Mouse (Mus musculus): ENCODE measurements around the gene Nemp1. TPM values are rescaled to one million over a fixed set of nuclear protein-coding genes. Genes with fewer than 3 reads are reported as not detected.

Nemp1 gene
- polyA plus RNA-seq, 1 experiment from 2014 or later = 6.7 TPM

DNA sequence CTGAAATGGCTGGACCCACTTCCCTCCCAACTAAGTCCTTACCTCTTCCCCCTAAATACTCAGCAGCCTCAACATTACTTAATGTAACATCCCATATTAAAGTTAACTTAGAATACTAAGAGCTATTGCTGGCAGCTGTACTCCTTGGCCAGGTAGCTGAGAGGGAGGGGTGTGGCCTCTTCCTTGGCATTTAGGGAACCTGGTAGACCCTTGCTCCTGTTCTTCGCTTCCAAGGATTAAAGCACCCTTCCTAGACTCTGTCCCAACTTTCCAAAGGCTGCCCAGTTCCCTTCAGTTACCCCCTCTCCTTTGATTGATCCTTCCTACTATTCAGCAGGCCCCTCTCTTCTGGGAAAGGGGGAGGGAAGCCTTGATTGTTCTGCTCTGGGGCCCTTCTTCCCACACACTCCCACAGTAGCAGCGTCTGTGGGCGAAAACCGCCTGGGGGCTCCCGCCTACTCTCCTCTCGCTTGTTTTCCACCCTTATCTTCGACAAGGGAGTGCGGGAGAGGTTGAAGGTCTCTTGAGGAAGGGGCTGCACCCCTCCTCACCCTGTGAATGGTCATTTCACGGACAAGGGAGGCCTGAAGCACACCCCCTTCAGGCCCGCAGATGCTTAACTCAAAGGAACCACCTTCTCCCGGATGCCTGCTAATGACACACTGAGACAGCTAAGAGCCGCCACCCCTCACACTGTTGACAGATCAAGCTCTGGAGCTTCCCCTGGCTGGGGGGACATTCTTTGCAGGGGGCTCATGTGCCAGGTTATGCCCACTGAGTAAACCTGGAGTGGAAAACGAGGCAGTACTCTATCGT, 1.1 kb upstream of the Nemp1 start:
- Histone ChIP-seq H3K27me3 (ENCODE audit: control insufficient read depth, insufficient read depth, low read length) (peaks cover 10% of the 10 kb centered on the region), H3K27ac (ENCODE audit: low read depth, low read length) (peak overlapping the region; percentile 97), H3K9ac (ENCODE audit: low read depth, low read length) (peak overlapping the region; percentile 83), H3K9me3 (replicated peaks; ENCODE audit: control insufficient read depth, low read length) (no peaks in the 10 kb centered on the region), H3K4me3 (ENCODE audit: low read depth, low read length) (peak overlapping the region; percentile 73), H3K4me2 (peak overlapping the region; percentile 85), H3K4me1 (ENCODE audit: control insufficient read depth, insufficient read depth, low read length) (peaks cover 50% of the 10 kb centered on the region), H3K36me3 (ENCODE audit: control insufficient read depth, insufficient read depth, low read length) (peaks cover 8% of the 10 kb centered on the region)
- WGBS (ENCODE audit: insufficient replicate concordance) = 6% methylated on average over 14 of the region's 14 CpGs
- ATAC-seq (replicated peaks; ENCODE audit: insufficient number of reproducible peaks, low FRiP score, low TSS enrichment) = no peak

DNA sequence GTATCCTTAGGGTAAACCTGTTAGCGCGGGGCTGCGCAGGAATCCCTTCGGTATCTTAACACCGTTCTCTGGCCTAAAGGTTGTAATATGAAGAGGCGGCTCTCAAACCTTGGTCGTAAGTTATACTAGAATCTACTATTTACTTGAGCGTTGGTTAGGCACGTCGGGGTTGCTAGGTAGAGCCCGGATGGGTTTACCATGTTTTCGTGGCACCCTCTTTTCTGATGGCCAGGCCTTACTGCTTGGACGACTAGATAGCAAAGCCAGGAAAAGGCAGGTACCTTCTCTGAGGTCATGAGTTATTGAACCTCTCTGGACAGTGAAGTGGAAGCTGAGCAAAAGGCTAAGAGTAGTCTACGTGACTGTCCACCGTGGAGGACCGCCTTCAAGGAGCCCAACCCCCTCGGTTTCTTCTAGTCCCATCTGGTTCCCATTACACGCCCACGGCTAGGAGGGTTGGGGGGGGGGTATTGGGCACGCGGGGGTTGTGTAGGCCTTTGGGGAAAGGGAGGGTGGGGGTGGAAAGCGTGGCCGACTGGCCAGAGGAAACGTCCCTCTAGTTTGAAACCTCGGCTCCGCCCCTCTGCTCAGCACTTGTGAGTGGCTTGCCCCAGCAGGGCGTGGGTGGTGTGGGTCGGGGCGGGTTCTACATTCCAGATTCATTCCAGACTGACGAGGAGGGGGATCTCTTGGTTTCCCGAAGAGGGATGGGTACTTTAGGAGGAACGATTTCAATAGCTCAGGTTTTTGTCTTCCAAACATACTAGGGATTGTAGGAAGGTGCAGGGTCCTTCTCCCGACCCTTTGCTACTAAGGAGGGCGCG, 780 bp downstream of the Nemp1 start:
- H3K4me2 ChIP-seq = peak overlapping the region; percentile 85
- peaks cover 10% of the 10 kb centered on the region for H3K27me3 ChIP-seq (ENCODE audit: control insufficient read depth, insufficient read depth, low read length)
- H3K9ac ChIP-seq (ENCODE audit: low read depth, low read length) = peak overlapping the region; percentile 77
- peak; percentile 65 for ATAC-seq (replicated peaks; ENCODE audit: insufficient number of reproducible peaks, low FRiP score, low TSS enrichment)
- under 1% methylated on average over 35 of the region's 35 CpGs for WGBS (ENCODE audit: insufficient replicate concordance)
- peak overlapping the region; percentile 73 for H3K4me3 ChIP-seq (ENCODE audit: low read depth, low read length)
- H3K4me1 ChIP-seq (ENCODE audit: control insufficient read depth, insufficient read depth, low read length) = peaks cover 31% of the 10 kb centered on the region
- H3K9me3 ChIP-seq (replicated peaks; ENCODE audit: control insufficient read depth, low read length) = no peaks in the 10 kb centered on the region
- H3K36me3 ChIP-seq (ENCODE audit: control insufficient read depth, insufficient read depth, low read length) = peaks cover 8% of the 10 kb centered on the region
- peak overlapping the region; percentile 97 for H3K27ac ChIP-seq (ENCODE audit: low read depth, low read length)

GRCm38 (mm10) chr10:127668093-127669050, 1.7 kb downstream of the Nemp1 start, which contains the start of gene Nab2:
Gene Nab2, minus strand, starts transcription at chr10:127668568.
- Histone ChIP-seq H3K36me3 (ENCODE audit: control insufficient read depth, insufficient read depth, low read length) (peaks cover 8% of the 10 kb centered on the region), H3K4me3 (ENCODE audit: low read depth, low read length) (peak within 1 kb of the TSS; percentile 73), H3K4me2 (peak within 1 kb of the TSS; percentile 85), H3K9ac (ENCODE audit: low read depth, low read length) (peak within 1 kb of the TSS; percentile 77), H3K9me3 (replicated peaks; ENCODE audit: control insufficient read depth, low read length) (no peaks in the 10 kb centered on the region), H3K27ac (ENCODE audit: low read depth, low read length) (peak within 1 kb of the TSS; percentile 97), H3K4me1 (ENCODE audit: control insufficient read depth, insufficient read depth, low read length) (peaks cover 24% of the 10 kb centered on the region), H3K27me3 (ENCODE audit: control insufficient read depth, insufficient read depth, low read length) (peaks cover 10% of the 10 kb centered on the region)
- 2% methylated on average over 40 of the region's 40 CpGs for WGBS (ENCODE audit: insufficient replicate concordance)
- peak; percentile 33; the same call in 1 of the 2 replicates for ATAC-seq (replicated peaks; ENCODE audit: insufficient number of reproducible peaks, low FRiP score, low TSS enrichment)

DNA sequence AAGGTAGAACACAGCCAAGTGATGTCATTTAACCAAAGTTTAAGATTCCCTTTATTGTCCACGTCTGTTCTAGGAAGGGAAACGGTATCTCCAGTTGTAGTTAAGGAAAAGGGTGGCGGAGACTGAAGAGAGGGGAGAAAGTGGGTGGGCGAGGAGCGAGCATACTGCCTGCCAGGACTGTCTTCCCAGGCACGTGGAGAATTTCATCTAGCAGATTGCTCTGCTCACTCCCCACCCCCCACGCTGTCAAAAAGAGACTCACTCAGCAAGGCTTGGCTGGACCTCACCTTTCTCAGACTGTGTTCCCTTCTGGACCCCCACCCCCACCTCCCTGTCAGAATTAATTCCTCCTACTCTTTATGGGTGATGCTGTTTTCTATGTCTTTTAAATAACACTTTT, 2.5 kb downstream of the Nemp1 start:
- H3K4me2 ChIP-seq = peak overlapping the region; percentile 85
- no peaks in the 10 kb centered on the region for H3K9me3 ChIP-seq (replicated peaks; ENCODE audit: control insufficient read depth, low read length)
- H3K27ac ChIP-seq (ENCODE audit: low read depth, low read length) = peak overlapping the region; percentile 97
- no peak for ATAC-seq (replicated peaks; ENCODE audit: insufficient number of reproducible peaks, low FRiP score, low TSS enrichment)
- peak overlapping the region; percentile 73; the same call in 1 of the 2 replicates for H3K4me3 ChIP-seq (ENCODE audit: low read depth, low read length)
- peaks cover 19% of the 10 kb centered on the region for H3K4me1 ChIP-seq (ENCODE audit: control insufficient read depth, insufficient read depth, low read length)
- peaks cover 5% of the 10 kb centered on the region for H3K36me3 ChIP-seq (ENCODE audit: control insufficient read depth, insufficient read depth, low read length)
- 4% methylated on average over 7 of the region's 7 CpGs for WGBS (ENCODE audit: insufficient replicate concordance)
- peak overlapping the region; percentile 60 for H3K9ac ChIP-seq (ENCODE audit: low read depth, low read length)
- peaks cover 8% of the 10 kb centered on the region for H3K27me3 ChIP-seq (ENCODE audit: control insufficient read depth, insufficient read depth, low read length)

DNA sequence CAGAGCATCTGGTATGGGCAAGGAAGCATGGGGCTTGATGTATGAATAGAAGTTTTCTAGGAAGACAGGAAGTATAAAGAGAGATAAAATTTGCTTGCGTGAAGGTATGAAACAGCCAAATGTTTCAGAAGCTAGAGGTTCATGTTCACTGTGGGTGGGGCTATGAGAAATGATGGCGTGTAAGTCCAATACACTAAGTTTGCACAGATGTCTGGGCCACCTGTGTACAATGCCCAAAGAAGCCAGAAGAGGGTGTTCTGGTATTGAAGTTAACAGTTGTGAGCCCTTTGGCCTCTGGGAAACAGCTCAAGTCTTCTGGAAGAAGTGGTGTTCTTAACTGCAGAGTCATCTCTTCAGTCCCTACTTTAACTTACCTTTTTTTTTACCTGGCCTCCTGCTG, 3.5 kb downstream of the Nemp1 start:
- H3K4me2 ChIP-seq = no peak overlapping the region
- peaks cover 10% of the 10 kb centered on the region for H3K4me1 ChIP-seq (ENCODE audit: control insufficient read depth, insufficient read depth, low read length)
- WGBS (ENCODE audit: insufficient replicate concordance) = 85% methylated on average over 2 of the region's 2 CpGs
- H3K4me3 ChIP-seq (ENCODE audit: low read depth, low read length) = no peak overlapping the region
- H3K27me3 ChIP-seq (ENCODE audit: control insufficient read depth, insufficient read depth, low read length) = no peaks in the 10 kb centered on the region
- H3K9me3 ChIP-seq (replicated peaks; ENCODE audit: control insufficient read depth, low read length) = no peaks in the 10 kb centered on the region
- no peak overlapping the region for H3K27ac ChIP-seq (ENCODE audit: low read depth, low read length)
- H3K36me3 ChIP-seq (ENCODE audit: control insufficient read depth, insufficient read depth, low read length) = no peaks in the 10 kb centered on the region
- ATAC-seq (replicated peaks; ENCODE audit: insufficient number of reproducible peaks, low FRiP score, low TSS enrichment) = no peak
- H3K9ac ChIP-seq (ENCODE audit: low read depth, low read length) = no peak overlapping the region

DNA sequence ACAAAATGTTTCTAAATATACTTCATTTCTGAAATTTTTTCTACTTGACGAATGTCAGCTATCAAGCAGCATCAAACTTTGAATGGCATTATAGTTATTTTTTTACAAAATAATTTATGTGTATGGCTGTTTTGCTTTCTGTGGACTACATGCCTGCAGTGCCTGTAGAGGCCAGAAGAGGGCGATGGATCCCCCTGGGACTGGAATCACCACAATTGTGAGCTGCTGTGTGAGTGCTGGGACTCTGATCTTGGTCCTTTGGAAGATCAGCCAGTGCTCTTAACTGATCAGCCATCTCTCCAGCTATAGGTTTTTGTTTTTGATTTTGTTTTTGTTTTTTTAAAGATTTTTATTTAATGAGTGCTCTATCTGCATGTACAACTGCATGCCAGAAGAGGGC, 4.6 kb downstream of the Nemp1 start:
- H3K9ac ChIP-seq (ENCODE audit: low read depth, low read length) = no peak overlapping the region
- H3K9me3 ChIP-seq (replicated peaks; ENCODE audit: control insufficient read depth, low read length) = no peaks in the 10 kb centered on the region
- H3K27ac ChIP-seq (ENCODE audit: low read depth, low read length) = no peak overlapping the region
- H3K4me1 ChIP-seq (ENCODE audit: control insufficient read depth, insufficient read depth, low read length) = peaks cover 10% of the 10 kb centered on the region
- ATAC-seq (replicated peaks; ENCODE audit: insufficient number of reproducible peaks, low FRiP score, low TSS enrichment) = no peak
- no peaks in the 10 kb centered on the region for H3K27me3 ChIP-seq (ENCODE audit: control insufficient read depth, insufficient read depth, low read length)
- H3K4me2 ChIP-seq = no peak overlapping the region
- WGBS (ENCODE audit: insufficient replicate concordance) = 31% methylated on average over 2 of the region's 2 CpGs
- H3K4me3 ChIP-seq (ENCODE audit: low read depth, low read length) = no peak overlapping the region
- no peaks in the 10 kb centered on the region for H3K36me3 ChIP-seq (ENCODE audit: control insufficient read depth, insufficient read depth, low read length)

- no peaks in the 10 kb centered on the region for H3K9me3 ChIP-seq (replicated peaks; ENCODE audit: control insufficient read depth, low read length)
- peaks cover 11% of the 10 kb centered on the region for H3K4me1 ChIP-seq (ENCODE audit: control insufficient read depth, insufficient read depth, low read length)
- no peak overlapping the region for H3K9ac ChIP-seq (ENCODE audit: low read depth, low read length)
- no peaks in the 10 kb centered on the region for H3K36me3 ChIP-seq (ENCODE audit: control insufficient read depth, insufficient read depth, low read length)
- H3K4me3 ChIP-seq (ENCODE audit: low read depth, low read length) = no peak overlapping the region
- ATAC-seq (replicated peaks; ENCODE audit: insufficient number of reproducible peaks, low FRiP score, low TSS enrichment) = no peak
- 89% methylated on average over 6 of the region's 6 CpGs for WGBS (ENCODE audit: insufficient replicate concordance)
- H3K27ac ChIP-seq (ENCODE audit: low read depth, low read length) = no peak overlapping the region
- H3K4me2 ChIP-seq = no peak overlapping the region
- no peaks in the 10 kb centered on the region for H3K27me3 ChIP-seq (ENCODE audit: control insufficient read depth, insufficient read depth, low read length)
Observed at GRCm38 (mm10) chr10:127674046-127674655, 7.5 kb downstream of the Nemp1 start.
